Mouse (Mus musculus) R1 (cell line): ENCODE measurements at regions not wholly inside any gene's neighbourhood (a gene's known extent, or its start where the extent isn't known, plus 50 kb on each side); places are given as distances from the start of the nearest gene placed in this dataset.

Experiments used
- DNase-seq: peaks from one replicate; pipeline ENCODE4 v3.0.0-alpha.2; 2018; ENCODE audit warnings: low read depth, low spot score

GRCm38 (mm10) chr6:143287322-143287721 is 120.3 kb downstream of the Etnk1 start:
- DNase-seq: no peak

GRCm38 (mm10) chr6:143288491-143289130 is 121.6 kb downstream of the Etnk1 start:
- DNase-seq: peak; percentile 27

- DNase-seq: no peak
Observed at GRCm38 (mm10) chr6:143293648-143294047, 126.6 kb downstream of the Etnk1 start.

- DNase-seq: no peak
Observed at GRCm38 (mm10) chr6:143298391-143298790, 131.4 kb downstream of the Etnk1 start.

- DNase-seq: no peak
Observed at GRCm38 (mm10) chr6:143301414-143301813, 134.4 kb downstream of the Etnk1 start.

- DNase-seq: peak; percentile 41
Observed at GRCm38 (mm10) chr6:143307327-143307726, 140.3 kb downstream of the Etnk1 start.

GRCm38 (mm10) chr6:143315859-143316258 is 148.8 kb downstream of the Etnk1 start:
- DNase-seq: no peak

GRCm38 (mm10) chr6:143320426-143320825 is 153.4 kb downstream of the Etnk1 start:
- DNase-seq: no peak

GRCm38 (mm10) chr6:143324636-143325035 is 157.6 kb downstream of the Etnk1 start:
- DNase-seq: no peak

GRCm38 (mm10) chr6:143326956-143327722 is 160.1 kb downstream of the Etnk1 start:
- DNase-seq: peak; percentile 46

GRCm38 (mm10) chr6:143327788-143328187 is 160.8 kb downstream of the Etnk1 start:
- DNase-seq: peak; percentile 55

GRCm38 (mm10) chr6:143328202-143328601 is 161.2 kb downstream of the Etnk1 start:
- peak; percentile 17 for DNase-seq

- DNase-seq: peak; percentile 38
Observed at GRCm38 (mm10) chr6:143329096-143329495, 162.1 kb downstream of the Etnk1 start.

GRCm38 (mm10) chr6:143333493-143333892 is 166.5 kb downstream of the Etnk1 start:
- no peak for DNase-seq

GRCm38 (mm10) chr6:143336574-143336973 is 169.6 kb downstream of the Etnk1 start:
- no peak for DNase-seq

- DNase-seq: no peak
Observed at GRCm38 (mm10) chr6:143349000-143349399, 182.0 kb downstream of the Etnk1 start.

- no peak for DNase-seq
Observed at GRCm38 (mm10) chr6:143359320-143360032, 192.5 kb downstream of the Etnk1 start.

GRCm38 (mm10) chr6:143361149-143361725 is 194.2 kb downstream of the Etnk1 start:
- DNase-seq: no peak

- DNase-seq: no peak
Observed at GRCm38 (mm10) chr6:143361963-143362362, 194.9 kb downstream of the Etnk1 start.

- peak; percentile 57 for DNase-seq
Observed at GRCm38 (mm10) chr6:143365840-143366239, 198.8 kb downstream of the Etnk1 start.

- DNase-seq: no peak
Observed at GRCm38 (mm10) chr6:143367804-143368203, 200.8 kb downstream of the Etnk1 start.

GRCm38 (mm10) chr6:143368646-143369045 is 201.6 kb downstream of the Etnk1 start:
- DNase-seq: no peak
